In the genomic region with DNA sequence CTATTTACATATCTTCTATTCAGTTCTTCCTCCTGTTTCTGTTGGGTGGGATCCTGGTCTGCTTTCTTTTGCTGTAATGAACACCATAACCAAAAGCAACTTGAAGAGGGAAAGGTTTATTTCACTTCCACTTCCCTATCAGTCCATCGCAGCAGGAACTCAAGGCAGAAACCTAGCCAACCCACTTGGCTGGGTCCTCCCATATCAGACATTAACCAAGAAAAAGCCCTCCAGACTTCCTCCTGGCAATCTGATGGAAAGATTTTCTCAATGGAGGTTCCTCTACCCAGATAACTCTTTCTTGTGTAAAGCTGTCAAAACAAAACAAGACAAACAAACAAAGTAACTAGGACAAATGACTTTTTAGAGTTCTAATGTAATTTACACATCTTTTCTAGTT, we compare ENCODE assay signal across 28 mouse cellular contexts.
A peak's percentile ranks its signal among the peaks of the same experiment; 100 is the strongest.
DNase-seq lines count a peak whose midpoint lies in the region; ATAC-seq lines count a peak whose summit lies in the region.
"Had no signal": no experiment of that assay in that cellular context is flagged by ENCODE, and none has a peak within 500 bp of the region (broad histone marks: within the 10 kb centered on the region; RNA-seq: fewer than 3 reads in every experiment).

No protein-coding gene starts in this region.

- WGBS in forebrain, embryonic 15.5 days: 87% methylated on average over 1 of the region's 1 CpGs

- no peak overlapping the region for H3K4me3 ChIP-seq in forebrain, embryonic 15.5 days
- H3K4me3 ChIP-seq: embryonic facial prominence, embryonic 12.5 days; embryonic facial prominence, embryonic 15.5 days; heart, embryonic 12.5 days; heart, embryonic 15.5 days had no signal

- H3K9ac ChIP-seq in forebrain, embryonic 15.5 days (replicated peaks): no peak overlapping the region
- H3K9ac ChIP-seq: embryonic facial prominence, embryonic 12.5 days; embryonic facial prominence, embryonic 15.5 days; heart, embryonic 12.5 days; heart, embryonic 15.5 days; hindbrain, embryonic 14.5 days had no signal

- DNase-seq in 416B (ENCODE audit: low read depth) (peak; percentile 81), MEL-GATA-1-ER (ENCODE audit: extremely low read depth, low read depth) (peak; percentile 76)
- no peak for DNase-seq in thymus, postnatal 0 days (ENCODE audit: low spot score)
- no peak for DNase-seq in lung, postnatal 4 days
- DNase-seq: adrenal gland, adult 8-10 months; adrenal gland, postnatal 25 days; cerebellum, adult 11-12 months; cerebellum, adult 8-10 months; cerebellum, postnatal 14 days; gastrocnemius, postnatal 10 days; gastrocnemius, postnatal 36 days; heart, adult 11 months; heart, postnatal 10 days; heart, postnatal 36 days; kidney, adult 18-20 months had no signal

- H3K36me3 ChIP-seq in forebrain, embryonic 15.5 days: no peaks in the 10 kb centered on the region
- H3K36me3 ChIP-seq: embryonic facial prominence, embryonic 12.5 days; embryonic facial prominence, embryonic 15.5 days; heart, embryonic 12.5 days; heart, embryonic 15.5 days had no signal

- H3K27ac ChIP-seq in forebrain, embryonic 15.5 days (replicated peaks): no peak overlapping the region
- H3K27ac ChIP-seq: embryonic facial prominence, embryonic 12.5 days; embryonic facial prominence, embryonic 15.5 days; heart, embryonic 15.5 days; hindbrain, embryonic 14.5 days; hindbrain, postnatal 0 days had no signal

- H3K27me3 ChIP-seq in forebrain, embryonic 15.5 days: no peaks in the 10 kb centered on the region
- H3K27me3 ChIP-seq: embryonic facial prominence, embryonic 12.5 days; embryonic facial prominence, embryonic 15.5 days; heart, embryonic 12.5 days; heart, embryonic 15.5 days had no signal

- no peak overlapping the region for H3K4me2 ChIP-seq in forebrain, embryonic 15.5 days (replicated peaks)
- H3K4me2 ChIP-seq: embryonic facial prominence, embryonic 12.5 days; embryonic facial prominence, embryonic 15.5 days; heart, embryonic 12.5 days; heart, embryonic 15.5 days; hindbrain, embryonic 14.5 days had no signal

- H3K4me1 ChIP-seq in forebrain, embryonic 15.5 days: no peaks in the 10 kb centered on the region
- H3K4me1 ChIP-seq: embryonic facial prominence, embryonic 12.5 days; embryonic facial prominence, embryonic 15.5 days; heart, embryonic 12.5 days; heart, embryonic 15.5 days had no signal

- peak; percentile 53 to 64; a peak in 2 of 4 replicates for ATAC-seq in hematopoietic stem cell, adult 5-6 weeks (replicated peaks in 1 of 2; ENCODE audit: insufficient read depth in 1 of 2, low FRiP score in 2 of 2, low TSS enrichment in 1 of 2, low read depth in 1 of 2, poor library complexity in 2 of 2, severe bottlenecking in 2 of 2)
- no peak for ATAC-seq in forebrain, embryonic 15.5 days (replicated peaks)
- ATAC-seq: CD4-positive, CD25-positive, alpha-beta regulatory T cell, adult 4 months; forebrain, embryonic 16.5 days; hindbrain, postnatal 0 days; inflammation-experienced regulatory T-cells, adult 6 months; intestine, embryonic 16.5 days; Patski had no signal

- H3K9me3 ChIP-seq in forebrain, embryonic 15.5 days: no peaks in the 10 kb centered on the region
- H3K9me3 ChIP-seq: embryonic facial prominence, embryonic 12.5 days; embryonic facial prominence, embryonic 15.5 days; heart, embryonic 12.5 days; heart, embryonic 15.5 days had no signal

Comparison
In these comparisons a context has a peak if more than half of its experiments do, and no peak if none do; other contexts are left out.
1. DNase-seq: peak in 416B (single experiment) and MEL-GATA-1-ER (single experiment); none in thymus, postnatal 0 days (single experiment) and lung, postnatal 4 days (0 of 2).